Mouse (Mus musculus): Measurements from ENCODE around the gene 1500011B03Rik.

1500011B03Rik gene

GRCm38 (mm10) chr5:114779956-114780489 is 43.2 kb downstream of the 1500011B03Rik start:
- DNase-seq: no peak

GRCm38 (mm10) chr5:114776174-114776573 is 47.1 kb downstream of the 1500011B03Rik start:
- DNase-seq: peak; percentile 62

- peak; percentile 44 for DNase-seq
These were observed 48.0 kb downstream of the 1500011B03Rik start, which contains the start of gene Git2 for GRCm38 (mm10) chr5:114775056-114775979. TSS of gene Git2 (minus strand) at chr5:114775517.

GRCm38 (mm10) chr5:114774403-114775051 is 48.7 kb downstream of the 1500011B03Rik start, which contains the start of gene Ankrd13a:
TSS of gene Ankrd13a (plus strand) at chr5:114774677.
- peak; percentile 94 for DNase-seq

- no peak for DNase-seq
These were observed 49.5 kb downstream of the 1500011B03Rik start for GRCm38 (mm10) chr5:114773780-114774179.

- peak; percentile 98 for DNase-seq
These were observed 50.0 kb downstream of the 1500011B03Rik start for GRCm38 (mm10) chr5:114773211-114773710.

GRCm38 (mm10) chr5:114772456-114773203 is 50.6 kb downstream of the 1500011B03Rik start:
- no peak for DNase-seq

- no peak for DNase-seq
These were observed 51.5 kb downstream of the 1500011B03Rik start for GRCm38 (mm10) chr5:114771796-114772195.

GRCm38 (mm10) chr5:114769786-114770185 is 53.5 kb downstream of the 1500011B03Rik start:
- no peak for DNase-seq

GRCm38 (mm10) chr5:114767185-114767584 is 56.1 kb downstream of the 1500011B03Rik start:
- DNase-seq: no peak

GRCm38 (mm10) chr5:114766686-114767085 is 56.6 kb downstream of the 1500011B03Rik start:
- DNase-seq: no peak

- no peak for DNase-seq
These were observed 58.2 kb downstream of the 1500011B03Rik start for GRCm38 (mm10) chr5:114764812-114765735.

GRCm38 (mm10) chr5:114761980-114762379 is 61.3 kb downstream of the 1500011B03Rik start:
- DNase-seq: no peak

- no peak for DNase-seq
These were observed 63.7 kb downstream of the 1500011B03Rik start for GRCm38 (mm10) chr5:114759536-114760090.

Data from layer of hippocampus, adult 9-11 months (tissue).